Mouse (Mus musculus): ENCODE results near the gene Cemip2. TPM values are rescaled to one million over a fixed set of nuclear protein-coding genes. Genes with fewer than 3 reads are reported as not detected.

The Cemip2 gene
- 51.7 and 55.0 TPM in 2 replicates for polyA plus RNA-seq (2016; fragmentation: Nextera tagmentation; extraction: Ambion mirVana)

- H3K27ac ChIP-seq: peak within 1 kb of the TSS; percentile 94
- H3K36me3 ChIP-seq: no peaks in the 10 kb centered on the region
- peaks cover 36% of the 10 kb centered on the region for H3K4me1 ChIP-seq
- WGBS: under 1% methylated on average over 74 of the region's 75 CpGs
- ATAC-seq (ENCODE audit: insufficient number of reproducible peaks, insufficient read depth, low FRiP score, low TSS enrichment): peak; percentile 93
- H3K4me3 ChIP-seq: peak within 1 kb of the TSS; percentile 71
- H3K9me3 ChIP-seq: no peaks in the 10 kb centered on the region
- H3K4me2 ChIP-seq (replicated peaks): peak within 1 kb of the TSS; percentile 79
- H3K9ac ChIP-seq: peak within 1 kb of the TSS; percentile 81
- peaks cover 6% of the 10 kb centered on the region; the same call in 1 of the 2 replicates for H3K27me3 ChIP-seq
These were observed at the start of gene Cemip2 for GRCm38 (mm10) chr19:21778147-21778917. Gene Cemip2 (plus strand): TSS chr19:21778342.

- H3K9me3 ChIP-seq: no peaks in the 10 kb centered on the region
- no peak overlapping the region for H3K9ac ChIP-seq
- ATAC-seq (ENCODE audit: insufficient number of reproducible peaks, insufficient read depth, low FRiP score, low TSS enrichment): no peak
- 92% methylated on average over 6 of the region's 6 CpGs for whole genome bisulfite sequencing
- H3K27ac ChIP-seq: no peak overlapping the region
- no peaks in the 10 kb centered on the region for H3K36me3 ChIP-seq
- H3K27me3 ChIP-seq: no peaks in the 10 kb centered on the region
- H3K4me3 ChIP-seq: no peak overlapping the region
- H3K4me1 ChIP-seq: peaks cover 4% of the 10 kb centered on the region; the same call in 1 of the 2 replicates
- H3K4me2 ChIP-seq (replicated peaks): no peak overlapping the region
These were observed 49.8 kb upstream of the Cemip2 start for GRCm38 (mm10) chr19:21728342-21728741.

- H3K4me1 ChIP-seq: peaks cover 4% of the 10 kb centered on the region; the same call in 1 of the 2 replicates
- H3K27ac ChIP-seq: no peak overlapping the region
- H3K9me3 ChIP-seq: no peaks in the 10 kb centered on the region
- H3K4me2 ChIP-seq (replicated peaks): no peak overlapping the region
- H3K9ac ChIP-seq: no peak overlapping the region
- H3K4me3 ChIP-seq: no peak overlapping the region
- H3K27me3 ChIP-seq: no peaks in the 10 kb centered on the region
- H3K36me3 ChIP-seq: no peaks in the 10 kb centered on the region
- ATAC-seq (ENCODE audit: insufficient number of reproducible peaks, insufficient read depth, low FRiP score, low TSS enrichment): no peak
- WGBS: 65% methylated on average over 5 of the region's 5 CpGs
These were observed 46.3 kb upstream of the Cemip2 start for GRCm38 (mm10) chr19:21731887-21732286.

DNA sequence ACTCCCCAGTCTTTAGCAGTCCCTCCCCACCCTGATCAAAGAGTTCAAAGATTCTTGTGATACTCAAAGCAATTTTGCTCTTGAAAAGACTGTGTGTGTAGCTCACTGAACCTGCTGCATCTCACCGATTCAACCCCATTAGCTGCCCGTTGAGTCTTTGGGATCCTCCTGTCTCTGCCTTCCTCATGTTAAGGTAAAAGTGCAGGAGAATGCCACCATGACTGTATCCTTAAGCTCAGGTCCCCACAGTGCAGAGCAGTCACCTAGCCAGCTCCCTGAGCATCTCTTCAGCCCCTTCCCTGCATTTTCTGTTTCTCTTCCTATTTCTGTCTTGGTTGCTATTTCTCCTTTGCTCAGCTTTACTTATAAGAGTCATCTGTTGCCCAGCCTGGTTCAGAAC lies 45.0 kb upstream of the Cemip2 start:
- no peak for ATAC-seq (ENCODE audit: insufficient number of reproducible peaks, insufficient read depth, low FRiP score, low TSS enrichment)
- no peaks in the 10 kb centered on the region for H3K36me3 ChIP-seq
- H3K4me3 ChIP-seq: no peak overlapping the region
- no peak overlapping the region for H3K4me2 ChIP-seq (replicated peaks)
- H3K9ac ChIP-seq: no peak overlapping the region
- WGBS: 89% methylated on average over 2 of the region's 2 CpGs
- H3K9me3 ChIP-seq: no peaks in the 10 kb centered on the region
- H3K27ac ChIP-seq: no peak overlapping the region
- peaks cover 4% of the 10 kb centered on the region; the same call in 1 of the 2 replicates for H3K4me1 ChIP-seq
- H3K27me3 ChIP-seq: no peaks in the 10 kb centered on the region

GRCm38 (mm10) chr19:21734112-21734511 lies 44.0 kb upstream of the Cemip2 start:
- H3K36me3 ChIP-seq: no peaks in the 10 kb centered on the region
- no peak overlapping the region for H3K9ac ChIP-seq
- H3K27ac ChIP-seq: no peak overlapping the region
- peaks cover 4% of the 10 kb centered on the region; the same call in 1 of the 2 replicates for H3K4me1 ChIP-seq
- no peak overlapping the region for H3K4me3 ChIP-seq
- H3K4me2 ChIP-seq (replicated peaks): no peak overlapping the region
- ATAC-seq (ENCODE audit: insufficient number of reproducible peaks, insufficient read depth, low FRiP score, low TSS enrichment): no peak
- no peaks in the 10 kb centered on the region for H3K27me3 ChIP-seq
- H3K9me3 ChIP-seq: no peaks in the 10 kb centered on the region
- 43% methylated on average over 5 of the region's 5 CpGs for WGBS

- Histone ChIP-seq H3K36me3 (no peaks in the 10 kb centered on the region), H3K4me2 (replicated peaks) (peak overlapping the region; percentile 11; the same call in 1 of the 2 replicates), H3K9me3 (no peaks in the 10 kb centered on the region), H3K4me1 (no peaks in the 10 kb centered on the region), H3K27me3 (no peaks in the 10 kb centered on the region), H3K9ac (no peak overlapping the region), H3K4me3 (no peak overlapping the region), H3K27ac (no peak overlapping the region)
- WGBS: 56% methylated on average over 18 of the region's 18 CpGs
- no peak for ATAC-seq (ENCODE audit: insufficient number of reproducible peaks, insufficient read depth, low FRiP score, low TSS enrichment)
These were observed 40.7 kb upstream of the Cemip2 start for GRCm38 (mm10) chr19:21737446-21737845.

- Histone ChIP-seq H3K9ac (no peak overlapping the region), H3K4me2 (replicated peaks) (no peak overlapping the region), H3K9me3 (no peaks in the 10 kb centered on the region), H3K4me3 (no peak overlapping the region), H3K4me1 (no peaks in the 10 kb centered on the region), H3K36me3 (no peaks in the 10 kb centered on the region), H3K27me3 (no peaks in the 10 kb centered on the region), H3K27ac (peak overlapping the region; percentile 25; the same call in 1 of the 2 replicates)
- WGBS: 63% methylated on average over 17 of the region's 17 CpGs
- no peak for ATAC-seq (ENCODE audit: insufficient number of reproducible peaks, insufficient read depth, low FRiP score, low TSS enrichment)
These were observed 40.1 kb upstream of the Cemip2 start for GRCm38 (mm10) chr19:21737881-21738590.

DNA sequence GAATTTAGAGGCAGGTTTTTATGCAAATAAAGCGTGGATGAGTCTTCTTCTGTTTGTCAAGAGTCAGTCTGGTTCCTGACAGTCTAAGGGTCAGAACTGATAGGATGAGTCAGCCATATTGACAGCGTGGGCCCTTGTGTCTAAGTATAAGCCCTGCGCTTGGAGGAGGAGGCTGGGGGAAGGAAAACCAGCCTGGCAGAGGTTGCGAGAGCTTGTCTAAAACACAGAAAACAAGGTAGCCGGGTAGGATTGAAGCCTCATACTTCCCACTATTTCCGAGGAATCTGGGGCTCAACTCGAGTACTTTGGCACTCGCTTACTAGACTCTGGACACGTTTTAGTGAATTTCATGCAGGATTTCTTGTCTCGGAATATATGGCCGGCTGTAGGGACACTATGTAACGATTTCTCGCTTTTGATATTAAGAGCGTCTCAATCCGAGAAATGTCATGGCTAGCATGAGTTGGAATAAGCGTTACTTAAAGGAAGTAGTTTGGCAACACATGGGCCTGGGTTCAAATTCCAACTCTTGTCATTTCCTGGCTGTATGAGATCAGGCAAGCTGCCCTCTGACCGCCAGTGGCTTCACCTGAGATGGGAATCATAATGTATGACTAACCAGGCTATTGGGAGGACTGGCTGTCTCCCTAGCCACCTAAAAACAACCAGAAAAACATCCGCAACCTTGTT lies 39.4 kb upstream of the Cemip2 start:
- ATAC-seq (ENCODE audit: insufficient number of reproducible peaks, insufficient read depth, low FRiP score, low TSS enrichment): no peak
- no peaks in the 10 kb centered on the region for H3K9me3 ChIP-seq
- H3K27me3 ChIP-seq: no peaks in the 10 kb centered on the region
- WGBS: 88% methylated on average over 18 of the region's 18 CpGs
- H3K4me3 ChIP-seq: no peak overlapping the region
- no peaks in the 10 kb centered on the region for H3K4me1 ChIP-seq
- H3K27ac ChIP-seq: peak overlapping the region; percentile 25; the same call in 1 of the 2 replicates
- no peaks in the 10 kb centered on the region for H3K36me3 ChIP-seq
- H3K9ac ChIP-seq: no peak overlapping the region
- no peak overlapping the region for H3K4me2 ChIP-seq (replicated peaks)

GRCm38 (mm10) chr19:21742138-21742537 lies 36.0 kb upstream of the Cemip2 start:
- WGBS: 86% methylated on average over 12 of the region's 12 CpGs
- Histone ChIP-seq H3K9ac (no peak overlapping the region), H3K4me3 (no peak overlapping the region), H3K36me3 (no peaks in the 10 kb centered on the region), H3K4me1 (no peaks in the 10 kb centered on the region), H3K27ac (no peak overlapping the region), H3K4me2 (replicated peaks) (no peak overlapping the region), H3K9me3 (no peaks in the 10 kb centered on the region), H3K27me3 (no peaks in the 10 kb centered on the region)
- ATAC-seq (ENCODE audit: insufficient number of reproducible peaks, insufficient read depth, low FRiP score, low TSS enrichment): no peak

GRCm38 (mm10) chr19:21745586-21745985 lies 32.6 kb upstream of the Cemip2 start:
- Histone ChIP-seq H3K27ac (no peak overlapping the region), H3K4me1 (no peaks in the 10 kb centered on the region), H3K9me3 (no peaks in the 10 kb centered on the region), H3K4me3 (no peak overlapping the region), H3K27me3 (no peaks in the 10 kb centered on the region), H3K36me3 (no peaks in the 10 kb centered on the region), H3K9ac (no peak overlapping the region), H3K4me2 (replicated peaks) (no peak overlapping the region)
- no peak for ATAC-seq (ENCODE audit: insufficient number of reproducible peaks, insufficient read depth, low FRiP score, low TSS enrichment)
- WGBS: 91% methylated on average over 2 of the region's 2 CpGs

DNA sequence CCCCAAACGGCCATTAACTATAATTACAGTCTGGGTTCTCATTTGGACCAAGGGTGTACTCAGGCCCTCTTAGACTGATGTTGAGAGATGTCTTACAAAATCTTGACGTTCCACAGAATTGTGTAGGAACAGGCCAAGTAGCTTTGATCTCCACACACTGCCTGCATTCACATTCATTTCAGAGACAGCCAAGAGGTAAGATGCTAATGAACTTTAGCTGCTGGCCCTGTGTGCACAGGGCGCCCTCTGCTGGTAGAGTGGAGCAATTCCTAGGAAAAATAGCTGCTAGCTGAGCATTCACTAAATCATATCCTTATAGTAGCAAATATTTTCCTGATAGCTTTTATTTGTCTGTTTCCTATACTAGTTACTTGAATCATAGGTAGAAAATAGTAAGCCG lies 30.8 kb upstream of the Cemip2 start:
- H3K4me1 ChIP-seq: no peaks in the 10 kb centered on the region
- H3K4me2 ChIP-seq (replicated peaks): no peak overlapping the region
- no peak overlapping the region for H3K4me3 ChIP-seq
- H3K36me3 ChIP-seq: no peaks in the 10 kb centered on the region
- no peaks in the 10 kb centered on the region for H3K9me3 ChIP-seq
- WGBS: 22% methylated on average over 4 of the region's 4 CpGs
- ATAC-seq (ENCODE audit: insufficient number of reproducible peaks, insufficient read depth, low FRiP score, low TSS enrichment): no peak
- no peaks in the 10 kb centered on the region for H3K27me3 ChIP-seq
- no peak overlapping the region for H3K27ac ChIP-seq
- H3K9ac ChIP-seq: no peak overlapping the region
